In genomic region chr12:29838421-29838820, GRCm38 (mm10) we compare ENCODE assay signal across 17 mouse cellular contexts.
DNase-seq lines count a peak whose midpoint lies in the region; ATAC-seq and TF ChIP-seq lines count a peak whose summit lies in the region.
"Had no signal": no experiment of that assay in that cellular context is flagged by ENCODE, and none has a peak within 500 bp of the region (broad histone marks: within the 10 kb centered on the region; RNA-seq: fewer than 3 reads in every experiment).

No protein-coding gene starts in this region.

- H3K4me3 ChIP-seq in heart, embryonic 12.5 days: no peak overlapping the region
- no peak overlapping the region for H3K4me3 ChIP-seq in cortical plate, adult 2 months (ENCODE audit: insufficient read depth, low read length)
- H3K4me3 ChIP-seq: embryonic facial prominence, embryonic 13.5 days; embryonic facial prominence, embryonic 15.5 days; erythroblast, embryonic 14.5 days; forebrain, embryonic 10.5 days; forebrain, embryonic 12.5 days had no signal

- no peak overlapping the region for H3K27ac ChIP-seq in heart, embryonic 12.5 days (ENCODE audit: poor library complexity, severe bottlenecking)
- 0 out of 2 replicates have a peak overlapping the region, but pooled peaks have one; percentile 25 for H3K27ac ChIP-seq in cortical plate, adult 2 months (ENCODE audit: insufficient read depth, low read length)
- H3K27ac ChIP-seq: embryonic facial prominence, embryonic 13.5 days; embryonic facial prominence, embryonic 15.5 days; forebrain, embryonic 10.5 days; forebrain, embryonic 12.5 days had no signal

- H3K27me3 ChIP-seq in heart, embryonic 12.5 days (replicated peaks): no peaks in the 10 kb centered on the region
- H3K27me3 ChIP-seq: embryonic facial prominence, embryonic 13.5 days; embryonic facial prominence, embryonic 15.5 days had no signal

- H3K9me3 ChIP-seq in heart, embryonic 12.5 days (replicated peaks): no peaks in the 10 kb centered on the region
- H3K9me3 ChIP-seq: embryonic facial prominence, embryonic 13.5 days; embryonic facial prominence, embryonic 15.5 days; forebrain, embryonic 10.5 days; forebrain, embryonic 12.5 days had no signal

- no peak for TF ChIP-seq CTCF in cortical plate, adult 2 months (IDR thresholded peaks at IDR 0.05; ENCODE audit: extremely low read depth, insufficient read depth, low read length)

- peaks cover 14% of the 10 kb centered on the region for H3K4me1 ChIP-seq in heart, embryonic 12.5 days (replicated peaks)
- peaks cover 6% of the 10 kb centered on the region; the same call in 1 of the 2 replicates for H3K4me1 ChIP-seq in cortical plate, adult 2 months (ENCODE audit: control insufficient read depth, insufficient read depth, low read length)
- H3K4me1 ChIP-seq: embryonic facial prominence, embryonic 15.5 days had no signal

- H3K9ac ChIP-seq in heart, embryonic 12.5 days: no peak overlapping the region
- H3K9ac ChIP-seq: embryonic facial prominence, embryonic 13.5 days; embryonic facial prominence, embryonic 15.5 days; forebrain, embryonic 12.5 days had no signal

- no peaks in the 10 kb centered on the region for H3K36me3 ChIP-seq in heart, embryonic 12.5 days
- H3K36me3 ChIP-seq: embryonic facial prominence, embryonic 13.5 days; embryonic facial prominence, embryonic 15.5 days; forebrain, embryonic 10.5 days; forebrain, embryonic 12.5 days had no signal

- H3K4me2 ChIP-seq in heart, embryonic 12.5 days: no peak overlapping the region
- H3K4me2 ChIP-seq: embryonic facial prominence, embryonic 13.5 days; embryonic facial prominence, embryonic 15.5 days; forebrain, embryonic 12.5 days had no signal

- ATAC-seq in heart, embryonic 12.5 days (ENCODE audit: insufficient number of reproducible peaks, low FRiP score): no peak

- DNase-seq in heart, adult 11 months: peak; percentile 73
- DNase-seq in brain, adult 2 months (ENCODE audit: low read depth, low spot score): peak; percentile 72
- DNase-seq in gastrocnemius, adult 8-10 months (ENCODE audit: low spot score in 2 of 2): no peak
- DNase-seq: adrenal gland, adult 2 months; adrenal gland, postnatal 10 days; adrenal gland, postnatal 25 days; cerebellum, adult 11-12 months; cerebellum, adult 9-10 months; cerebellum, postnatal 25 days; embryo, embryonic 11 days had no signal

- TF ChIP-seq POLR2A in cortical plate, adult 2 months (IDR thresholded peaks at IDR 0.05; ENCODE audit: extremely low read depth, insufficient read depth, low read length): no peak

- 72% methylated on average over 7 of the region's 7 CpGs for WGBS in heart, embryonic 12.5 days

Comparison
In these comparisons a context has a peak if more than half of its experiments do, and no peak if none do; other contexts are left out.
1. DNase-seq: peak in heart, adult 11 months (single experiment) and brain, adult 2 months (single experiment); none in gastrocnemius, adult 8-10 months (0 of 2).